Mouse (Mus musculus) neural tube, embryonic 14.5 days (tissue): ENCODE results near the gene Ttbk2. TPM values are rescaled to one million over a fixed set of nuclear protein-coding genes. Genes with fewer than 3 reads are reported as not detected.

Source experiments
- ATAC-seq: fragments of 200-750 bp; cut with Nextera tagmentation; 2 replicates; pipeline ENCODE4 v1.8.0; 2017; ENCODE audit warnings: low read depth, mild to moderate bottlenecking, moderate TSS enrichment, moderate library complexity
- H3K27ac ChIP-seq: fragments of 300-500 bp; sonication (generic); 2 replicates; pipeline ENCODE4 v1.5.1; 2014; ENCODE audit warnings: low read depth, mild to moderate bottlenecking, control low read depth, low read length, moderate library complexity, mixed read lengths
- H3K27me3 ChIP-seq: fragments of 300-500 bp; sonication (generic); 2 replicates; pipeline ENCODE4 v1.6.1; 2014; ENCODE audit warnings: low read length; ENCODE audit not compliant: control insufficient read depth, insufficient read depth
- H3K36me3 ChIP-seq: fragments of 300-500 bp; sonication (generic); 2 replicates; pipeline ENCODE4 v1.6.1; 2014; ENCODE audit warnings: low read length, mixed read lengths; ENCODE audit not compliant: control insufficient read depth, insufficient read depth
- H3K4me1 ChIP-seq: fragments of 300-500 bp; sonication (generic); 2 replicates; pipeline ENCODE4 v1.6.1; 2014; ENCODE audit warnings: low read length; ENCODE audit not compliant: control insufficient read depth, insufficient read depth
- H3K4me2 ChIP-seq: fragments of 300-500 bp; sonication (generic); 2 replicates; pipeline ENCODE4 v1.6.1; 2014; ENCODE audit warnings: mild to moderate bottlenecking, low read depth, low read length, control low read depth
- H3K4me3 ChIP-seq: fragments of 300-500 bp; sonication (generic); 2 replicates; pipeline ENCODE4 v1.5.1; 2014; ENCODE audit warnings: low read depth, low read length, control low read depth, mixed read lengths
- H3K9ac ChIP-seq: fragments of 300-500 bp; sonication (generic); replicated peaks from 2 replicates; pipeline ENCODE4 v1.6.1; 2014; ENCODE audit warnings: low read depth, mild to moderate bottlenecking, control low read depth, low read length, mixed read lengths
- H3K9me3 ChIP-seq: fragments of 300-500 bp; sonication (generic); 2 replicates; pipeline ENCODE4 v1.6.1; 2016; ENCODE audit warnings: low read length; ENCODE audit not compliant: control insufficient read depth
- WGBS: fragments of 180-500 bp; shearing (Covaris S2); extraction: QIAGEN DNeasy Blood & Tissue Kit; methylation state at CpG from one replicate; pipeline ENCODE4 v1.1.7; 2014; 5-methylcytosine and 5-hydroxymethylcytosine counted together
- polyA plus RNA-seq: library from polyadenylated mRNA; unstranded; fragments of >200 nt; fragmentation: Nextera tagmentation; extraction: Ambion mirVana; gene quantifications from 2 replicates; pipeline ENCODE4 v1.2.1, GENCODE M21; 2014

Ttbk2 gene
- polyA plus RNA-seq, 1 experiment from 2014 or later = 19.1 TPM

GRCm38 (mm10) chr2:120826936-120827638 lies 23.3 kb downstream of the Ttbk2 start:
- WGBS = 59% methylated on average over 1 of the region's 1 CpGs
- ATAC-seq = no peak
- no peaks in the 10 kb centered on the region for H3K36me3 ChIP-seq
- no peak overlapping the region for H3K4me3 ChIP-seq
- no peaks in the 10 kb centered on the region for H3K9me3 ChIP-seq
- no peaks in the 10 kb centered on the region for H3K27me3 ChIP-seq
- no peak overlapping the region for H3K4me2 ChIP-seq
- H3K4me1 ChIP-seq = no peaks in the 10 kb centered on the region
- no peak overlapping the region for H3K9ac ChIP-seq
- no peak overlapping the region for H3K27ac ChIP-seq

- Histone ChIP-seq H3K4me3 (no peak overlapping the region), H3K27ac (no peak overlapping the region), H3K4me1 (no peaks in the 10 kb centered on the region), H3K9me3 (no peaks in the 10 kb centered on the region), H3K27me3 (no peaks in the 10 kb centered on the region), H3K4me2 (no peak overlapping the region), H3K36me3 (no peaks in the 10 kb centered on the region; the same call in 1 of the 2 replicates), H3K9ac (no peak overlapping the region)
- no peak for ATAC-seq
- 95% methylated on average over 2 of the region's 2 CpGs for WGBS
These were observed 80.0 kb downstream of the Ttbk2 start for GRCm38 (mm10) chr2:120770265-120770935.

- Histone ChIP-seq H3K27me3 (no peaks in the 10 kb centered on the region), H3K4me1 (no peaks in the 10 kb centered on the region), H3K9ac (no peak overlapping the region), H3K4me2 (no peak overlapping the region), H3K9me3 (no peaks in the 10 kb centered on the region), H3K4me3 (no peak overlapping the region), H3K27ac (no peak overlapping the region), H3K36me3 (peaks cover 13% of the 10 kb centered on the region)
- no peak for ATAC-seq
These were observed 88.5 kb downstream of the Ttbk2 start for GRCm38 (mm10) chr2:120761922-120762321.

DNA sequence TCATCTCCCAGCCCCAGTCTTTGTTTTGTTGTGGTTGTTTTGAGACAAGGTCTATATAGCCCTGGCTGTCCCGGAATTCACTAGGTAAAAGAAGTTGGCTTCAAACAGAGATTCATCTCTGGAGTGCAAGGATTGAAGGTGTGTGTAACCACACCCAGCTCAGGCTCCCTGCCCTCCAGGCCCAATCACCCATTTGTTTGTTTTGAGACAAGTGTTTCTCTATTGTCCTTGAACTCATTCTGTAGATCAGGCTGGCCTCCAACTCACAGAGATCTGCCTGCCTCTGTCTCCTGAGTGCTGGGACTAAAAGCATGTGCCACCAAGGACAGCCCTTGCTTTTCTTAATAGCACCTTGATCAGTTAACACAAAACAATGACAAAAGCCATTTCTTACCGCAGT lies 102.4 kb downstream of the Ttbk2 start:
- H3K4me3 ChIP-seq = no peak overlapping the region
- H3K4me1 ChIP-seq = no peaks in the 10 kb centered on the region
- H3K36me3 ChIP-seq = peaks cover 30% of the 10 kb centered on the region
- H3K9ac ChIP-seq = no peak overlapping the region
- H3K9me3 ChIP-seq = no peaks in the 10 kb centered on the region
- 92% methylated on average over 2 of the region's 2 CpGs for WGBS
- ATAC-seq = no peak
- H3K27me3 ChIP-seq = no peaks in the 10 kb centered on the region
- no peak overlapping the region for H3K27ac ChIP-seq
- H3K4me2 ChIP-seq = no peak overlapping the region

- H3K27ac ChIP-seq = no peak overlapping the region
- no peak overlapping the region for H3K9ac ChIP-seq
- no peaks in the 10 kb centered on the region for H3K9me3 ChIP-seq
- no peak overlapping the region for H3K4me2 ChIP-seq
- 92% methylated on average over 1 of the region's 1 CpGs for WGBS
- H3K4me1 ChIP-seq = no peaks in the 10 kb centered on the region
- peaks cover 38% of the 10 kb centered on the region for H3K36me3 ChIP-seq
- H3K4me3 ChIP-seq = no peak overlapping the region
- ATAC-seq = no peak
- no peaks in the 10 kb centered on the region for H3K27me3 ChIP-seq
These were observed 104.9 kb downstream of the Ttbk2 start for GRCm38 (mm10) chr2:120745496-120745895.

DNA sequence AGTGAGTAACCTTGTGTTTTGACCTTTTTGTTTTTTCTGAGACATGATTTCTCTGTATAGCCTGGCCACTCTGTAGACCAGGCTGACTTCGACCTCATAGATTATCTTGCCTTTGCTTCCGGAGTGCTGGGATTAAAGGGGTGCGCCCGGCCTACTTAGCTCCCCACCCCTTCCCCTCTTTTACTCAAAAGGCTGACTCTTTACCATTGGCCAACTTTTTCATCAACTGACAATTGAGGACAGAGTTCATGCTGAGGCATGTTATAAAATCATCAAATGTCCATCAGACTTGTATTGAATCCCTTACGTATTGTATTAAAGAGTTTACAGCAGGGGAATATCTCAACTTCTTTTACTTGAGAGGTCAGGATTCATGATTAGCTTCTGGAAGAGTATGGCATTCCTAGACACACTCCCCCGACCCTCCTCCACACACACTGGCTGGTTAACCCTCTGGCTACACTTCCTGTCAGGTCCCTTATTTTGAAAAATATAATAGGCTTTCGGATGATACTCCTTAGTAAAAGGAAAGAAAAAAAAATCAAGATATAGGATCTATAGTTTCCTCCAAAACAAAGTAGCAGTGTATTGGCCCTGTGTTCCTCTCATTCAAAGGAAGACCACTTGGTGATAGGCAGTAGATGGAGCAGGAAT lies 118.4 kb downstream of the Ttbk2 start:
- H3K36me3 ChIP-seq = peaks cover 16% of the 10 kb centered on the region
- H3K4me1 ChIP-seq = peaks cover 25% of the 10 kb centered on the region
- no peaks in the 10 kb centered on the region for H3K9me3 ChIP-seq
- no peaks in the 10 kb centered on the region for H3K27me3 ChIP-seq
- peak; percentile 7; the same call in 1 of the 2 replicates for ATAC-seq
- 36% methylated on average over 7 of the region's 7 CpGs for WGBS
- H3K27ac ChIP-seq = peak overlapping the region; percentile 84; the same call in 1 of the 2 replicates
- H3K9ac ChIP-seq = no peak overlapping the region; the same call in 1 of the 2 replicates
- H3K4me3 ChIP-seq = peak overlapping the region; percentile 93
- H3K4me2 ChIP-seq = peak overlapping the region; percentile 99

GRCm38 (mm10) chr2:120731167-120731862 lies 119.1 kb downstream of the Ttbk2 start:
- Histone ChIP-seq H3K27ac (peak overlapping the region; percentile 84), H3K9me3 (no peaks in the 10 kb centered on the region), H3K36me3 (peaks cover 21% of the 10 kb centered on the region), H3K4me1 (peaks cover 25% of the 10 kb centered on the region), H3K4me3 (peak overlapping the region; percentile 93), H3K9ac (peak overlapping the region; percentile 86), H3K27me3 (no peaks in the 10 kb centered on the region), H3K4me2 (peak overlapping the region; percentile 99)
- under 1% methylated on average over 55 of the region's 61 CpGs for WGBS
- peak; percentile 99 for ATAC-seq

GRCm38 (mm10) chr2:120730639-120731166 lies 119.7 kb downstream of the Ttbk2 start:
- Histone ChIP-seq H3K9ac (peak overlapping the region; percentile 86), H3K4me3 (peak overlapping the region; percentile 93), H3K9me3 (no peaks in the 10 kb centered on the region), H3K4me2 (peak overlapping the region; percentile 99), H3K4me1 (peaks cover 25% of the 10 kb centered on the region), H3K27ac (peak overlapping the region; percentile 84), H3K36me3 (peaks cover 27% of the 10 kb centered on the region), H3K27me3 (no peaks in the 10 kb centered on the region)
- ATAC-seq = peak; percentile 61
- WGBS = under 1% methylated on average over 49 of the region's 50 CpGs
